Mouse (Mus musculus) kidney, postnatal 25 days (tissue): ENCODE data around the gene Zfp663.

Source experiments
- DNase-seq, 2 experiments: peaks; one replicate each; pipeline ENCODE4 v3.0.0; 2021; ENCODE audit warnings: mixed read lengths in 2 of 2

Gene Zfp663

DNA sequence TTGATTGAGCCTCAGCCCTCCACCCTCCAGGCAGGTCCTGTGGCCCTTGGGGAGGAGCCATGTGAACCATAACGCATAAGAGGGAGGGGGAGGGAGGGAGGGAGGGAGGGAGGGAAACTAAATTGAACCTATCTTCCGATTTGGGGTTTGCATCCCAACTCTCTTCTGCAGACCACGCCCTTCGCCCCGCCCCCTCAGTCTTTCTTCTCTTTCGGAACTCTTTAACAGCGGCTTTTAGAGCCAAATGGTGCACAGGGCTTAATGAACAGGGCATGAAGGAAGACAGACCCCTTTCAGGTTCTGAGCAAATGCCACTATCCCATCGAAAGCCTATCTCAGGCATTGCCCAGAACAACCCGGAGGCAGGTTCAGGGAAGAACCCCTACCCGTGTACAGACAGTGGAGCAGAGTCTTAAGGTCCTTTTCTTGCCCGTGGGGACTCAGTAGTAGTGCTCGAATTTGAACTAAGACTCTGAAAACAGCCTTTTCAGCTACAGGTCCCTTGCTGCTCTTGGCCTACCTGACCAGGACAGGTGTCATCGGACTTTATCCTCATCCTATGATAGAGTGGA, 575 bp downstream of the Zfp663 start:
- peak in 1 of 2 experiments; percentile 36 for DNase-seq

- peak; percentile 76 to 87 for DNase-seq
Measured at GRCm38 (mm10) chr2:165367047-165367520, 1.4 kb downstream of the Zfp663 start.

DNA sequence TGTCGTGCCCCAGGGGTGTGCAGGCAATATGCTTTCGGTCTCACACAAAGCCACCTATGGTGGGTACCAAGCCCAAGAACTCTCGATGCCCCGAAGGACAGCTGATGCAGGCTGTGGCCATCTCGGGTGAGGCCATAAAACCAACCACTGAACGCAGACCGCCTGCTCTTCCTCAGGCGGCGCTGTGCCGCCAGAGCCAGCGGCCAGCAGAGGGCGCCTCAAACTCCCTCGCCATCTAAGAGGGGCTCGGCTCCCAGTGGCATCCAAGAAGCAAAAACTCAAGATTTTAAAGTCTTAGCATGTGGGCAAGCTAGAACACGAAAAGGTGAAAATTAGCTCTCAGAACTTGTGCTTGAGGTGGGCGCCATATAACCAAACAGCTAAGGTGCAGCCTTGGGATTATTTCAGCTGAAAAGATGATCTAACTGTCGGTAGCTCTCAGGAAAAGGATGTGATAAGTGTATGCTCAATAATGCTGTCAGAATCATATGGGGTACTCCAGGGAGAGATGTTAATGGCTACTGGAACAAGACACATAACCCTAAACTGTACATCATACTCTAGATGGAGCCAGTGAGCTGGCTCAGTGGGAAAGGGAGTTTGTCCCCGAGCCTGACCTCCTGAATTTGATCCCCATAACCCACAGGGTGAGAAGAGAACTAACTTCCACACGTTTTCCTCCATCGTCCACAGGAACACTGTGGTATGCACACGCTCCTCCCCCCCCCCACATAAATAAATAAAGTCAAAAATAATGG, 4.0 kb downstream of the Zfp663 start:
- DNase-seq, result peak; percentile 53 to 57

- no peak for DNase-seq
Measured at GRCm38 (mm10) chr2:165363282-165363681, 5.2 kb downstream of the Zfp663 start.

- peak; percentile 67 to 73 for DNase-seq
Measured at GRCm38 (mm10) chr2:165360861-165361260, 7.7 kb downstream of the Zfp663 start.

DNA sequence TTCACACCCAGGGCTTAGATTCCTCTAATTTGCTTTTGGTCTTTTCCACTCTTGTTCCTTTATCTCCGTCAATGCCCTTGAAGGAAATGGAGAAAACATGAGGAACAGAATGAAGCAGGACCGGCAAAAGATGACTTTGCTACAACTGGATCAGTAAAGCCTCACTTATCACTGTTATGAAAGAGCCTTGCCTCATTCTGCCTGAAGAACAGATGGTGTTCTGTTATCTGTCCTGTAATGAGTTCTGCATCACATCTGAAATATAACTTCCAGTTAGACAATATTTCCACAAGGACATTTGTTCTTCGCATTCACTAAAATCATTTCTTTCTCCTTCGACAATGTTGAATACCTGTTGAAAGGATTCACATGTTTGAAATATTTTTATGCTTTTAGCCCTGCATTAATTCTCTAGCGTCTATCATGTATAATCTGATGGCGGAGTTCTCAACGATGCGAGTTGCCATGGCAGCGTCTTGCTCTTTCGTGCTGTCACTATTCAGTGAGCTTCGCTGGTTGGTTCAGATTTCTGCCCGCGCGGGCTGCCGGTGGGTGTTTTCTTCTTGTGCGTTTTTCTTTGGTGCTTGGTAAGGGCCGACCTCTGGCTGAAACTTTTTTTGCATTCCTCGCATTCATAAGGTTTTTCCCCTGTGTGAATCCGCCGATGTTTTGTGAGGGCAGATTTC, 16.6 kb downstream of the Zfp663 start:
- no peak for DNase-seq

- DNase-seq, result no peak
Measured at GRCm38 (mm10) chr2:165349466-165349865, 19.1 kb downstream of the Zfp663 start.

GRCm38 (mm10) chr2:165346180-165346579, 22.3 kb downstream of the Zfp663 start:
- DNase-seq, result no peak

GRCm38 (mm10) chr2:165337191-165337590, 31.3 kb downstream of the Zfp663 start:
- DNase-seq, result peak; percentile 80 to 91

GRCm38 (mm10) chr2:165332610-165333210, 35.8 kb downstream of the Zfp663 start:
- DNase-seq, result peak in 1 of 2 experiments; percentile 35

DNA sequence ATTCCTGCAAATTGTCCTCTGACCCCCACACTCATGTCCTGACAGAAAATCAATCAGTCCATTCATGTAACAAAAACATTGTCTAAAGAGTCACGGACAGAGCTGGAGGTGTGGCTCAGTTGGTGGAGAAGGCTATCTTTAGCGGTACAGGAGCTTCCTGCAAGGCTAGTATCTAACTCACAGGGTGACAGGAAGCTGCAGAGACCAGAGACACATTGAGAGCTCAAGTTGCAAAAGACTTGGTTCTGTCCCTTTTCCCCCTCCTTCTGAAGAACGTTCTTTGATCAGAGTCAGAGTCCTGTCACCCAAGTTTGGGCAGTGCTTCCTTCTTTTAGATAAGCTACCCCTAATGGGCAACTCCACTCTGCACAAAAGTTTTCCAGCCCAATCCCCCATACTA, 38.8 kb downstream of the Zfp663 start:
- DNase-seq, result no peak

GRCm38 (mm10) chr2:165328746-165329145, 39.8 kb downstream of the Zfp663 start:
- DNase-seq, result no peak

DNA sequence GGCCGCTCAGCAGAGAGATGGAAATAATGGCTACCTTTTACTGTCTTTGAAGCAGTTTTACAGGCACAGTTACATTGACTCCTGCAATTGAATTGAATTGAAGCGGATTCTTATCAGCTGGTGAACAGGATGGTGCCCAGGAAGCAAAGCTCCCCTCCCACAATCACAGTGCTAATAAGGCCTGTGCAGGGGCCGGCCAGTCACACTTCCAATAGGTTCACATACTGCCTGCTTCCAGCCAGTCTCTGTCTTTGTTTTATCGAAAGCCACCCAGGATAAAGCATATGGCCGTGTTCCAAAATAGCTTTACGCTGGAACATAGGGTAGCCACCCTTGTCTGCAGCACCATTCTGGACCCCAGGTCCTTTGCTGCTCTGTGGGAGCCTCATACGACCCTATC, 41.1 kb downstream of the Zfp663 start:
- DNase-seq, result no peak

GRCm38 (mm10) chr2:165326304-165327190, 42.0 kb downstream of the Zfp663 start, which contains the start of gene Elmo2:
Gene Elmo2 (minus strand): TSS chr2:165326479.
- DNase-seq, result peak; percentile 98

- peak in 1 of 2 experiments; percentile 43 for DNase-seq
Measured at GRCm38 (mm10) chr2:165325521-165326303, 42.8 kb downstream of the Zfp663 start.

- peak in 1 of 2 experiments; percentile 67 for DNase-seq
Measured at GRCm38 (mm10) chr2:165323928-165324327, 44.6 kb downstream of the Zfp663 start.

DNA sequence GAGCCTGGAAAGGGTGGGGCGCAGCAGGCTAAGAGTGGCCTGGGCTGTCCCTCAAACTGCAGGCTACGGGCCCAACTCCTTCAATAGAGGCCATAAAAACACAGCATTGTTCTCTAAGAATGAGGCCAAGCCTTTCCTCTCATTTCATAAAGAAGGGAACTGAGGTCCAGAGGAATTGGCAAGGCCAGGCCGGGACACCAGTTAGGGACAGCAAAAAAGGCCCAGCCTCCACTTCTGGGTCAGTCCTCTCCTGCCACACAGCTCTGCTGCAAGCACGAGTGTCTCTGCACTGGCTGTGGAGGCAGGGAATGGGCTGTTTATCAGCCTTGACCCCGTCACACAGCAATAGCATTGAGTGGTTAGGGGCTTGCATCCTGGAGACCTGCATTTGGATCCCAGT, 45.0 kb downstream of the Zfp663 start:
- no peak for DNase-seq

GRCm38 (mm10) chr2:165321981-165322735, 46.4 kb downstream of the Zfp663 start:
- no peak for DNase-seq

GRCm38 (mm10) chr2:165321381-165321888, 47.1 kb downstream of the Zfp663 start:
- DNase-seq, result no peak

DNA sequence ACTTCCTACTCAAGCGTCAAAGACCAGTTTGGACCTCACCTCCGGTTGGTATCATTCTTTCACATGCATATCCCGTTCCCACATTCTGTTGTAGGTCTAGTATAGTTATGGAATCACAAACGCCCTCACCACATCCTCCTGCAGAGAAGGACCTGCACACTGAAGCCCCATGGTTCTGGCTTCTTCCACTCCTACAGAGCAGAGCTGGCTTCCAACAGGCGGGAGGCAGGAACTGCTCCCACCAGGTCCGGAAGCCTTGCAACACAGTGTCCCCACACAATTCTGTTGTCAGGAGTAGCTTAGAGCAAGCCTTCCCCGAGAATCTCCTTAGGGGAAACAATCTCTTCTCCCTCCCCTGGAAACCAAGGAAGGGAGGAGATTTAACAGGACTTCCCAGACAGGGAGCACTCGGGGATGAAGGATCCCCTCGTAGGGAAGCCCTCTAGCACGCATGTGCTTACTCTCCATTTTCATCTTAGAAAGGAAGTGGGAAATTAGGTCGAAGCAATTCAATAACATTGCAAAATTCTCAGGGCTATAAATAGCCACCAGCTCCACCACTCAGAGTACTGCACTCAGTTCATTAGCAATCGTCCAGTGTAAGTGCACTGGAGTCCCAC, 47.9 kb downstream of the Zfp663 start:
- DNase-seq, result peak in 1 of 2 experiments; percentile 60
